Mouse (Mus musculus): Measurements from ENCODE around the gene Krtap28-13.

The Krtap28-13 gene

GRCm38 (mm10) chr1:83060643-83061042 lies at the start of gene Krtap28-13:
Krtap28-13 (plus strand) TSS chr1:83060930.
- no peak for DNase-seq (ENCODE audit: low read depth, low spot score)

DNA sequence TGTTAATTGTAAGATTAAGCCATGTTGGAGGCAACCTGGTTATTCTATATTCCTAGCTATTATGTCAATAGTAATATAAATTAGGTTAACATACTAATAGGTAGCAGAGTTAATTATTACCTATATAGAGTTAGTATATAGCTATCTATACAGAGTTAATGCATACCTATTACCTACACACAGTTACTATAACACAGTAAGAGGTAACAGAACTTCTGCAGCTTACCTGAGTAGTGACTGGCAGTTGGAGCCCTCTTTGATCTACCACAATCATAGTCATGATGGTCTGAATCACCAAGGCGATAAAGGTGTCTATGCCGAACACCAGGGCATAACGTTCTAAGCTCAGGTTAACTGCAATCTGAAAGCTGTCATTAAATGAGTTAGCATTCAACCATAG lies 46.3 kb upstream of the Krtap28-13 start:
- DNase-seq (ENCODE audit: low read depth, low spot score), result no peak

DNA sequence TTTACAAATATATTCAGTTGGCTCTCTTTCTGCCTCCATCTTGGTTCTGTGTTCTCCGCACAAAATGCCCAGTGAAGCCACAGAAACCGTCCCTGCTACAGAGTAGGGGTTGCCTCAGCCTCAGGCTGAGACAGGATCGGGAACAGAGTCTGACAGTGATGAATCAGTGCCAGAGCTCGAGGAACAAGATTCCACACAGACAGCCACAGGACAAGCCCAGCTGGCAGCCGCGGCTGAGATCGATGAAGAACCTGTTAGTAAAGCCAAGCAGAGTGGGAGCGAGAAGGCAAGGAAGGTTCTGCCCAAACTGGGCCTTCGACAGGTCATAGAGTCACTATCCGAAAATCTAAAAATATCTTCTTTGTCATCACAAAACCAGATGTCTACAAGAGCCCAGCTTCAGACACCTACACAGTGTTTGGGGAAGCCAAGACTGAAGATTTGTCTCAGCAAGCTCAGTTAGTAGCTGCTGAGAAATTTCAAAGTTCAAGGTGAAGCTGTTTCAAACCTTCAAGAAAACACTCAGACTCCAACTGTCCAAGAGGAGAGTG lies 45.3 kb upstream of the Krtap28-13 start:
- DNase-seq (ENCODE audit: low read depth, low spot score), result no peak

DNA sequence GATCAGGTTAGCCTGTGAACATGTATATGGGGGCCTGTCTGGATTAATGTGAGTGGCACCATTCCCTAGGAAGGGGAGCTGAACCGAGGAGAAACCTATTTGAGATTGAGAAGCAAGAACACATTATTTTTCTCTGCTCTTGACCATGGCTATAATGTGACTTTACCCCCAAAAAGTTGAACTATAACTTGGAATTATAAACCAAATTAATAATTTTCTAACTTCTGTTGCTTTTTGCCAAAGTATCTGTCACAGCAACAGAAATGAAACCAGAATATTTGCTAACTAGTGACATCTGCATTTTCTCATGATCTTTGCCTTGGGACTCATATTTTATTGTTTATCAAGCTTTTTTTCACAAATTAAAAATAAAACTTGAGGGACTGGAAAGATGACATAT lies 44.2 kb upstream of the Krtap28-13 start:
- DNase-seq (ENCODE audit: low read depth, low spot score), result no peak

GRCm38 (mm10) chr1:83031950-83032349 lies 28.8 kb upstream of the Krtap28-13 start:
- DNase-seq (ENCODE audit: low read depth, low spot score), result no peak

DNA sequence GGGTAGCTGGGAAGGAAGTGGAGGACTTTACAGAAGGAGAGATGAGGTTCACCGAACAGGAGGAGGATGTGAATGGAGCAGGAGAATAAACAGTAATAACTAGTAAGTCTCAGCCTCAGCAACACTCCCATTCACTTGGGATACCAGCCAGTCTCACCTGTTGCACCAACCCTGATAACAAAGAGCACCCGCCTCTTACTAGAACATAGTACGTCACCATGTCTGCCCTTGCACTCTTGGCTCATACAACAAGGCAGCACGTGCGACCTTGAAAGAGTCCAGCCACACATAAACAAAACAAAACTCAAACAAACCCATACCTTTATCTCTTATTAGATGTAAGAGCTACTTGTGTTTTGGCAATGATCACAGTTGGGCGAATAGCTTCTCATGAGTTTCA lies 28.2 kb upstream of the Krtap28-13 start:
- DNase-seq (ENCODE audit: low read depth, low spot score), result no peak

DNA sequence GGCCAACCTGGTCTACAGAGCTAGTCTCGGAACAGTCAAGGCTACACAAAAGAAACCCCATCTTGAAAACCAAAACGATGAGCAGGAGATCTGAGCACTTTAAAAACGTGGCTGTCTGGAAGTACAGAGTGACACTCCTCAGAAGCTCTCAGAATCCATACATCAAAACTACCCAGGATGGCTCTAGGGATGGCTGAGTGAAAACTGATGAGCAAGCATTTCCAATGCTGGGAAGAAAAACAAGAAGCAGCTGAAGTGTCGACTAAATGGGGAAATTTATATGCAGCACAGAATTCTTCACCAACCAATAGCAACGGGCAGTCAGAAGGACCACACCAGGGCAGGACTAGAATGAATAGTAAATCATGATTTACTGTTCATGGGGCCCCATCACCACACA lies 26.2 kb upstream of the Krtap28-13 start:
- DNase-seq (ENCODE audit: low read depth, low spot score), result no peak

DNA sequence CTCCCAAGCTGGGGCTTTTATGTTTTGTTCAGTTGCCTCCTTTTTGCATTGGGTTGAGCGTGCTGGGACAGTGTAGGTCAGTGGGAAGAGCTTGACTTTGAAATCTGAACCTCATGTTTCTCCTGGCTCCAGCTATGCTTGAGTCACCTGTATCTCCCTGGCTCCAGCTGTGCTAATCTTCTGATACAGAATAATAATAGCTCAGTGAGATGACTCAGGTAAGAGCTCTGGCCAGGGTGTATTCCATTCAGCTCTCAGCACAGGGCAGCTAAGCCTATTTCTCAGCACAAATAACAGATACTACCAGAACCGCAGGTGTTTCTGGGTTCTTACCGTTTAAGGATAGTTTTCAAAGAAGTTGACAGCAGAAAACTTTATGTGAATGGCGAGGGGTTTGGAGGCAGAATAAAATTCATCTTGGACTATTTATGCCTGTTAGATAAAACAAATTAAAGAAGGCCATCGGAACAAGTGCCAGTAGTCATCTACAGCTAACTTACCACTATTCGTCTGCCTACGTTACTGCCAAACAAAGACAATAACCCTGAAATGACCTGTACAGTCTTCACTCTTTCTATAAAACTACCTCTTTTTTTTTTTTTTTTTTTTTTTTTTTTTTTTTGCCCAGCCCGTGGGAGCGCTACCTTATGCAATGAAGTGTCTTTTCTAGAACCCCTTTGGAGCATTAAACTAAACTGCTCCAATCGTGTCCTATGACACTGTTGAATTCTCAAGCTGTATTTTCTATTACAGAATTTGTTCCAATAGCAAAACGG lies 23.6 kb upstream of the Krtap28-13 start:
- no peak for DNase-seq (ENCODE audit: low read depth, low spot score)

DNA sequence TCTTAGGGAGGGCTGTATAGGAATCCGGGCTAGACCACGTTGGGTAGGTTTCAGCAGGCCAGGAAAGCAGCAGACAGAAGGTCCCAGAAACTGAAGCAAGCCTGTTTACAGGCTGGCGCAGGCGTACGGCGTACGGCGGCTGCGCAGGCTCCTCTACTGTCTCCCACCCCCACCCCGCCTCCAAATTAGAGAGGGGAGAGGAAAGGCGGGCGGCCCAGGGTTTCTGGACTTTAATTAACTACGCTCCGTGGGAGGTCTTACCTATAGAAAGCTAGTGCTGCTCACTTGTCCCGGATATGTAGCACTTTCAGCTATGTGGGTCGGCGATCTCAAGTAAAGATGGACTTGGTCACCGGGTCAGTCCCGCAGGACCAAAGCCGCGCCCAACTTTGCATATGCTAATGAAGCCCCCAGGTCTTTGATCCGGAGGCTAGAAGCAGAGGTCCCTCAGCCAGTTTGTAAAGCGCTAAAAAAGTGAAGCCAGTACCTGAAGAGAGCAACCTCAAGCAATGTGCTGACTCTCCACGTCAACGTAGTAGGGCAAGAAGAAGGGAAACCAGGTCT lies 22.5 kb upstream of the Krtap28-13 start, which contains the start of gene Slc19a3:
Gene Slc19a3, minus strand, starts transcription at position 340 of the 564 bp plus-strand sequence.
- DNase-seq (ENCODE audit: low read depth, low spot score), result peak; percentile 34

GRCm38 (mm10) chr1:83039080-83039479 lies 21.6 kb upstream of the Krtap28-13 start:
- DNase-seq (ENCODE audit: low read depth, low spot score), result no peak

GRCm38 (mm10) chr1:83042380-83042779 lies 18.4 kb upstream of the Krtap28-13 start, which contains the start of gene Krtap28-10:
Krtap28-10 (minus strand) TSS chr1:83042480.
- no peak for DNase-seq (ENCODE audit: low read depth, low spot score)

- no peak for DNase-seq (ENCODE audit: low read depth, low spot score)
Measured at GRCm38 (mm10) chr1:83044882-83045427, 15.8 kb upstream of the Krtap28-13 start, which contains the start of gene Gm47969. Gm47969 (plus strand) TSS chr1:83044932.

DNA sequence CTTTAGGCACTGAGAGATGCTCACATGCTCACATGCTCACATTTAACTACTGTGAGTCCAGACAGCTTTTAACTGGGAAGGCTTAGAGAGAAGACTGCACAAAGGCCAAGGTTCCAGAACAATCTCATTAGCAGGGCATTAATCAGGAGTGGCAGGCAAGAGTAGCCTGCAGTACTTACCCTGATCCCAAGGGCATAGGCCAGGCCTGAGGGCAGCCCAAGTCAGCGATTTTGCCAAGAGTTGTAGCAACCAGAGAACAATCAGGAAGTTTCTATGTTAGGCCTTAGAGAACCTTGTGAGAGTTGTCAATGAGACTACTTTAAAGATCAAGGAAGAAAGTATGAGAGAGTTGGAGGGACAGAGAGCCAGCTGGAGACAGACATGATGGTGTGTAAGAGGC lies 2.2 kb upstream of the Krtap28-13 start:
- no peak for DNase-seq (ENCODE audit: low read depth, low spot score)

- no peak for DNase-seq (ENCODE audit: low read depth, low spot score)
Measured at GRCm38 (mm10) chr1:83059278-83059677, 1.5 kb upstream of the Krtap28-13 start, which contains the start of gene A030005K14Rik. A030005K14Rik (minus strand) TSS chr1:83059378.

DNA sequence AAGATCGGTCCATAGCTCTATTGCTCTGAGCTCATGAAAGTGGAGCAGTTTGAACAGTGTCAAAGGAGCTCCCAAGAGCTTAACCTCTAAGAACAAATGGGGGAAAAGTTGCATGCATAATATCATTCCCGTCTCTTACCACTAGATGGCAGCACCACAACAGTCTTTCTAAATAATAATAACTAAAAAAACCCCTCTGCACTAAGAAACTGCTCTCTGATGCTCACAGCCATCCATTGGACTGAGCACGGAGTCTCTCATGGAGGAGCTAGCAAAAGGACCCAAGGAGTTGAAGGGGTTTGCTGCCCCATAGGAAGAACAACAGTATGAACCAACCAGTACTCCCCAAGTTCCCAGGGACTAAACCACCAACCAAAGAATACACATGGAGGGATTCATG lies 4.1 kb downstream of the Krtap28-13 start:
- DNase-seq (ENCODE audit: low read depth, low spot score), result no peak

- no peak for DNase-seq (ENCODE audit: low read depth, low spot score)
Measured at GRCm38 (mm10) chr1:83066577-83066976, 5.8 kb downstream of the Krtap28-13 start.

GRCm38 (mm10) chr1:83067205-83067604 lies 6.5 kb downstream of the Krtap28-13 start:
- no peak for DNase-seq (ENCODE audit: low read depth, low spot score)

DNA sequence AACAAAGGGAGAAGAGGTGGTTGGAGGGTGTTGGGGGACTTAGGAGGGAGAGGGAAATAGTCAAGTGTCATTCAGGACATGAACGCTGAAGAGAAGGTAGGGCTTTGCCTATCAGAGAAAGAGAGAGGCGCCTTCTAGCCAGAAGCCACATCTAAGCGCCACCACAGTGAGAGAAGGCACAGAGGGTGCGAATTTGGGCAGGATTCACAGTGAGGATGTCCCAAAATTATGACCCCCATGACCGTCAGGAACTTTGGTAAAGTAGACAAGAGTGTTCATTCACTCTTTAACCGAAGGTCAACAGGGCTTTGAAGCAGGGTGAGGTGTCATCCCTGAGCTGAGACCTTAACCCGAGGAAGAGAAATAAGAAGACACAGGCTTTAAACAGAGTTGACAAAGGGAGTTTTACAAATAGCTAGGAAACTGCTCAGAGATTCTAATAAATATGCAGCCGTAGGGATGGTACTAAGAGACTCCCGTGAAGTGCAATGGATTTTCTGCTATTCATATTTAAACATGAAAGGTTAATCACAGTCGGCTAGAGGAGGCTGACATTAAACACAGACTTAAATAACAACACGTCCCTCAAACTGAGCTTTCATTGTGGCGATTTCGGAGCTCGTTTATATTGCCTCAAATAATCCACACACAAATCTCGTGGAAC lies 14.9 kb downstream of the Krtap28-13 start:
- no peak for DNase-seq (ENCODE audit: low read depth, low spot score)

GRCm38 (mm10) chr1:83076190-83076917 lies 15.6 kb downstream of the Krtap28-13 start:
- peak; percentile 31 for DNase-seq (ENCODE audit: low read depth, low spot score)

GRCm38 (mm10) chr1:83077016-83077415 lies 16.3 kb downstream of the Krtap28-13 start:
- DNase-seq (ENCODE audit: low read depth, low spot score), result no peak

DNA sequence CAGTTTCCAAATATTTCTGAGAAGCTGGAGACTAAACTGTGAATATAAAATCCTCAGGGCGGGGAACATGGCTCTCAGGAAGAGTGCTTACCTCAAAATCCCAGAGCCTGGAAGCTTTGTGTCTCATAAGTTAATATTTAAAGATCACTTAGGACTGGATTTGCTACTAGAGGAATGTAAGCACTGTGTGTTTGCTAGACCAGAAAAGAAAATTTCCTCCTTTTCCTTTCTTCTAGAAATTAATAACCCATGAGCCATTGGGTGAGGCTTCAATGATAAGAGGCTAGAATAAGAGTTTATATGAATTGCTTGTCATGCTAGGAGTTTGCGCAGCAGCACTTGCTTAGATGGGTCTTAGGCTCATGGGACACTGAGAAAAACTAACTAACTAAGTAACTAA lies 24.1 kb downstream of the Krtap28-13 start:
- DNase-seq (ENCODE audit: low read depth, low spot score), result no peak

All from WW6 (cell line).